12 mouse cellular contexts compared by ENCODE assay signal in genomic region chr9:44147290-44147689, GRCm38 (mm10). TPM values are rescaled to one million over a fixed set of nuclear protein-coding genes. Genes with fewer than 3 reads are reported as not detected.
A peak's percentile ranks its signal among the peaks of the same experiment; 100 is the strongest.
DNase-seq lines count a peak whose midpoint lies in the region; ATAC-seq lines count a peak whose summit lies in the region.
"Had no signal": no experiment of that assay in that cellular context is flagged by ENCODE, and none has a peak within 500 bp of the region (broad histone marks: within the 10 kb centered on the region; RNA-seq: fewer than 3 reads in every experiment).

No protein-coding gene starts in this region.

- H3K36me3 ChIP-seq in midbrain, embryonic 11.5 days (ENCODE audit: control insufficient read depth, insufficient read depth, low read length), result no peaks in the 10 kb centered on the region; the same call in 1 of the 2 replicates
- H3K36me3 ChIP-seq in midbrain, embryonic 10.5 days, result peaks cover 82% of the 10 kb centered on the region

- H3K9me3 ChIP-seq in midbrain, embryonic 11.5 days (ENCODE audit: control insufficient read depth, low read length), result no peaks in the 10 kb centered on the region
- no peaks in the 10 kb centered on the region for H3K9me3 ChIP-seq in midbrain, embryonic 10.5 days (replicated peaks)
- H3K9me3 ChIP-seq: lung, embryonic 15.5 days; stomach, embryonic 15.5 days had no signal

- H3K27me3 ChIP-seq in midbrain, embryonic 11.5 days (ENCODE audit: control insufficient read depth, insufficient read depth, low read length), result no peaks in the 10 kb centered on the region
- no peaks in the 10 kb centered on the region for H3K27me3 ChIP-seq in midbrain, embryonic 10.5 days (ENCODE audit: low read depth, poor library complexity, severe bottlenecking)
- H3K27me3 ChIP-seq: lung, embryonic 15.5 days; stomach, embryonic 15.5 days had no signal

- H3K4me1 ChIP-seq in midbrain, embryonic 11.5 days (ENCODE audit: control insufficient read depth, insufficient read depth, low read length), result no peaks in the 10 kb centered on the region
- H3K4me1 ChIP-seq in midbrain, embryonic 10.5 days, result peaks cover 17% of the 10 kb centered on the region
- H3K4me1 ChIP-seq: lung, embryonic 15.5 days; stomach, embryonic 15.5 days had no signal

- no peak overlapping the region for H3K27ac ChIP-seq in midbrain, embryonic 11.5 days (ENCODE audit: low read depth, low read length)
- no peak overlapping the region for H3K27ac ChIP-seq in midbrain, embryonic 10.5 days (replicated peaks)
- H3K27ac ChIP-seq: lung, embryonic 15.5 days; stomach, embryonic 15.5 days had no signal

- H3K4me2 ChIP-seq in midbrain, embryonic 11.5 days, result no peak overlapping the region
- H3K4me2 ChIP-seq: lung, embryonic 15.5 days; stomach, embryonic 15.5 days had no signal

- ATAC-seq in midbrain, embryonic 11.5 days (ENCODE audit: low FRiP score), result no peak
- peak; percentile 75 for ATAC-seq in megakaryocyte-erythroid progenitor cell, adult 5-6 weeks (replicated peaks; ENCODE audit: low FRiP score, low TSS enrichment, poor library complexity, severe bottlenecking)

- 61% methylated on average over 3 of the region's 3 CpGs for WGBS in midbrain, embryonic 11.5 days
- WGBS in midbrain, embryonic 10.5 days, result 71% methylated on average over 3 of the region's 3 CpGs

- peak; percentile 34 to 54 for DNase-seq in heart, adult 18-20 months
- no peak for DNase-seq in heart, adult 8-10 months (ENCODE audit: low spot score)
- DNase-seq in midbrain, embryonic 11.5 days (ENCODE audit: low spot score, missing footprints), result peak; percentile 83
- no peak for DNase-seq in midbrain, embryonic 10.5 days (ENCODE audit: low spot score)
- DNase-seq in R1 (ENCODE audit: low read depth, low spot score), result peak; percentile 70
- no peak for DNase-seq in neural tube, embryonic 10.5 days (ENCODE audit: extremely low spot score, low spot score)
- no peak for DNase-seq in urinary bladder, adult 2 months (ENCODE audit: low spot score)
- DNase-seq: cerebellum, adult 11 months had no signal

- no peak overlapping the region for H3K4me3 ChIP-seq in midbrain, embryonic 11.5 days (ENCODE audit: low read depth, low read length)
- no peak overlapping the region for H3K4me3 ChIP-seq in midbrain, embryonic 10.5 days
- H3K4me3 ChIP-seq: lung, embryonic 15.5 days; stomach, embryonic 15.5 days had no signal

- no peak overlapping the region for H3K9ac ChIP-seq in midbrain, embryonic 11.5 days (ENCODE audit: low read length)
- H3K9ac ChIP-seq: lung, embryonic 15.5 days; stomach, embryonic 15.5 days had no signal

RNA-seq across cellular contexts. Expression of gene Mcam, which starts 13.0 kb away (rescaled TPM):
- 10 to 100 TPM; 31.0 to 38.6 TPM for total RNA-seq in heart, adult 18-20 months (2021)
- total RNA-seq in heart, adult 8-10 months (2022), result 10 to 100 TPM; 20.5 to 35.2 (median 28.1) TPM
- polyA plus RNA-seq in midbrain, embryonic 11.5 days (2014; fragmentation: Nextera tagmentation; extraction: Ambion mirVana), result 14.5 and 15.2 TPM in 2 replicates
- polyA plus RNA-seq in midbrain, embryonic 10.5 days (2016; fragmentation: Nextera tagmentation; extraction: Ambion mirVana), result 12.0 and 13.7 TPM in 2 replicates
- not detected in 2 replicates for total RNA-seq in megakaryocyte-erythroid progenitor cell, adult 5-6 weeks (2014; fragmentation: Nextera tagmentation)
- 0.09 TPM in 1 of 2 replicates, not detected in the other for total RNA-seq in megakaryocyte-erythroid progenitor cell, adult 5-6 weeks (2017)
- 182 and 219 TPM in 2 replicates for polyA plus RNA-seq in urinary bladder, adult 2 months (2012; rRNA removed)

RNA-seq across cellular contexts. Expression of gene Rnf26, which starts 34.0 kb away (rescaled TPM):
- 1 to 10 TPM; 5.9 to 6.0 TPM for total RNA-seq in heart, adult 18-20 months (2021)
- total RNA-seq in heart, adult 8-10 months (2022), result 1 to 10 TPM; 5.2 to 7.0 (median 6.4) TPM
- polyA plus RNA-seq in midbrain, embryonic 11.5 days (2014; fragmentation: Nextera tagmentation; extraction: Ambion mirVana), result 49.5 and 56.4 TPM in 2 replicates
- 81.3 and 81.5 TPM in 2 replicates for polyA plus RNA-seq in midbrain, embryonic 10.5 days (2016; fragmentation: Nextera tagmentation; extraction: Ambion mirVana)
- total RNA-seq in megakaryocyte-erythroid progenitor cell, adult 5-6 weeks (2014; fragmentation: Nextera tagmentation), result 46.0 and 52.5 TPM in 2 replicates
- 13.5 and 20.9 TPM in 2 replicates for total RNA-seq in megakaryocyte-erythroid progenitor cell, adult 5-6 weeks (2017)
- 14.5 and 20.5 TPM in 2 replicates for polyA plus RNA-seq in urinary bladder, adult 2 months (2012; rRNA removed)

RNA-seq across cellular contexts. Expression of gene Gm49380, which starts 34.0 kb away (rescaled TPM):
- under 1 TPM in 1 of 2 experiments, not detected in 1; 0.37 TPM for total RNA-seq in heart, adult 18-20 months (2021)
- total RNA-seq in heart, adult 8-10 months (2022), result under 1 TPM; 0.11 to 0.47 (median 0.30) TPM
- polyA plus RNA-seq in midbrain, embryonic 11.5 days (2014; fragmentation: Nextera tagmentation; extraction: Ambion mirVana), result 0.23 and 0.36 TPM in 2 replicates
- 0.35 and 0.63 TPM in 2 replicates for polyA plus RNA-seq in midbrain, embryonic 10.5 days (2016; fragmentation: Nextera tagmentation; extraction: Ambion mirVana)
- total RNA-seq in megakaryocyte-erythroid progenitor cell, adult 5-6 weeks (2014; fragmentation: Nextera tagmentation), result not detected in 2 replicates
- total RNA-seq in megakaryocyte-erythroid progenitor cell, adult 5-6 weeks (2017), result not detected in 2 replicates
- 0.27 and 0.36 TPM in 2 replicates for polyA plus RNA-seq in urinary bladder, adult 2 months (2012; rRNA removed)
- total RNA-seq: hematopoietic stem cell, adult 5-6 weeks had no signal

RNA-seq across cellular contexts. Expression of gene C1qtnf5, which starts 40.2 kb away (rescaled TPM):
- total RNA-seq in heart, adult 18-20 months (2021), result 1 to 10 TPM; 5.6 to 5.9 TPM
- 10 to 100 TPM in 1 of 4 experiments, 1 to 10 TPM in 3; 7.6 to 12.9 (median 8.9) TPM for total RNA-seq in heart, adult 8-10 months (2022)
- polyA plus RNA-seq in midbrain, embryonic 11.5 days (2014; fragmentation: Nextera tagmentation; extraction: Ambion mirVana), result 0.85 and 0.99 TPM in 2 replicates
- polyA plus RNA-seq in midbrain, embryonic 10.5 days (2016; fragmentation: Nextera tagmentation; extraction: Ambion mirVana), result 0.29 and 0.93 TPM in 2 replicates
- not detected in 2 replicates for total RNA-seq in megakaryocyte-erythroid progenitor cell, adult 5-6 weeks (2014; fragmentation: Nextera tagmentation)
- total RNA-seq in megakaryocyte-erythroid progenitor cell, adult 5-6 weeks (2017), result not detected in 2 replicates
- 27.2 and 31.4 TPM in 2 replicates for polyA plus RNA-seq in urinary bladder, adult 2 months (2012; rRNA removed)
- total RNA-seq: hematopoietic stem cell, adult 5-6 weeks had no signal

RNA-seq across cellular contexts. Expression of gene Mfrp, which starts 45.8 kb away (rescaled TPM):
- not detected for total RNA-seq in heart, adult 18-20 months (2021)
- total RNA-seq in heart, adult 8-10 months (2022), result not detected
- polyA plus RNA-seq in midbrain, embryonic 11.5 days (2014; fragmentation: Nextera tagmentation; extraction: Ambion mirVana), result not detected in 2 replicates
- polyA plus RNA-seq in midbrain, embryonic 10.5 days (2016; fragmentation: Nextera tagmentation; extraction: Ambion mirVana), result 0.07 and 0.17 TPM in 2 replicates
- 0.30 TPM in 1 of 2 replicates, not detected in the other for total RNA-seq in megakaryocyte-erythroid progenitor cell, adult 5-6 weeks (2014; fragmentation: Nextera tagmentation)
- not detected in 2 replicates for total RNA-seq in megakaryocyte-erythroid progenitor cell, adult 5-6 weeks (2017)
- 0.13 and 0.21 TPM in 2 replicates for polyA plus RNA-seq in urinary bladder, adult 2 months (2012; rRNA removed)
- total RNA-seq: hematopoietic stem cell, adult 5-6 weeks had no signal

Comparison
In these comparisons a context has a peak if more than half of its experiments do, and no peak if none do; other contexts are left out.
1. DNase-seq: peak in heart, adult 18-20 months (2 of 2), midbrain, embryonic 11.5 days (single experiment) and R1 (single experiment); none in heart, adult 8-10 months (single experiment), midbrain, embryonic 10.5 days (single experiment), neural tube, embryonic 10.5 days (single experiment) and urinary bladder, adult 2 months (single experiment).
2. RNA of gene Mcam, which starts 13.0 kb away (total RNA-seq): 31.0 to 38.6 TPM in heart, adult 18-20 months and 20.5 to 35.2 TPM in heart, adult 8-10 months; 0.09 TPM in megakaryocyte-erythroid progenitor cell, adult 5-6 weeks; every median in the first group is over 10 times any median in the second.